Mouse (Mus musculus): ENCODE data around the gene Gm20219.

- no peak for TF ChIP-seq POLR2A (IDR thresholded peaks at IDR 0.05; ENCODE audit: borderline replicate concordance, extremely low read depth, insufficient read depth, insufficient read length, poor library complexity, severe bottlenecking)
- no peak for TF ChIP-seq CTCF (IDR thresholded peaks at IDR 0.05; ENCODE audit: borderline replicate concordance, extremely low read depth, insufficient read depth, insufficient read length)
Observed at GRCm38 (mm10) chr17:56593527-56594271, 39.5 kb upstream of the Gm20219 start.
